Mouse (Mus musculus) liver, embryonic 14.5 days (tissue): Measurements from ENCODE around the gene Spop.

Source experiments
- CTCF ChIP-seq: IDR thresholded peaks from 2 replicates; pipeline ENCODE4 v1.5.1; 2016; ENCODE audit warnings: antibody characterized with exemption, low read depth, control low read depth
- EP300 ChIP-seq: IDR thresholded peaks from 2 replicates; pipeline ENCODE4 v1.6.1; 2016; ENCODE audit warnings: antibody characterized with exemption, low read depth

DNA sequence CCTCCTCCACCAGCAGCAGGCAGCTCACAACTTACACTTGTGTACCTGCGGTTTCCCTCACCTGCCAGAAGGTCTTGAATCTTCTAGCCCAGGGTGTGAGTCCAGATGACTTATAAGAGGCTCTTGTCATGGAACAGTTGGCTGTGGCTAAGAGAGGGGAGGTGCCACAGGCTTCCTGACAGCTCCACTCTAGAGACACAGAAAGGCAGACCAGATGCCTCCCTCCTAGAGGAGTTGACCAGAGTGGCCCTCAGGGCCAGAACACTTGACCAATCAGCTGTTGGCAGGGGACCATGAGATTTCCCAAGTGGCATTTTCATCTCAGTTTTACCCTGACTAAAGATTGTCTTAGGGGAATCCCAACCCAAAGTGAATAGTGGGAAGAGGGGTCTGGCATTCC, 32.7 kb upstream of the Spop start:
- TF ChIP-seq CTCF (no peak), EP300 (no peak)
